Mouse (Mus musculus): ENCODE measurements around the gene Igsf9.

Gene Igsf9

DNA sequence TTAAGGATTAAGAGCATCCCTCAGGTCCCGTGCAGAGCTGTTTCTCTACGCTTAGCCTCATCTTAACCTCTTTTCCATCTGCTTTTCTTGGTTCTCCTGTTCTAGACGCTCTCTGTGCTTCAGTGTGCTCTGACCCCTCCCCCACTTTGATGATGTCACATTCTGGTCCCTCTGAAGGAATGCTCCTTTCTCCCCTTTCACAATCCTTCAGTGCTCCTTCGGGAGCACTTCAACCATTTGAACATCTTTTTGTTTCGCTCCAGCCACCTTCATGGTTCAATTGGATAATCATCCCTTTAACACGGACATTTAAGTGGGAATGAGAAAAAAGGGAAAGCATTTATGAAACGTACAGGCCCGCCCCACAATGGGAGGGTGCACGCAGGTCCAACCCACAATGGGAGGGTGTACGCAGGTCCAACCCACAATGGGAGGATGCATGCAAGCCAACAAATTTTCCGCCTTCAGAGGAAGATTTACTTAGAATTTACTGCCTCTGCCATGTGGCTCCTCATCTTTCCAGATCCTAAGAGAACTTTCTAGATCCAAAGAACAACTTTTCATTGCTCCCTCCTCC lies 13.2 kb upstream of the Igsf9 start:
- DNase-seq (ENCODE audit: low read depth, low spot score), result no peak

GRCm38 (mm10) chr1:172469373-172469772 lies 12.2 kb upstream of the Igsf9 start:
- DNase-seq (ENCODE audit: low read depth, low spot score), result no peak

GRCm38 (mm10) chr1:172469810-172470448 lies 11.7 kb upstream of the Igsf9 start:
- DNase-seq (ENCODE audit: low read depth, low spot score), result no peak

DNA sequence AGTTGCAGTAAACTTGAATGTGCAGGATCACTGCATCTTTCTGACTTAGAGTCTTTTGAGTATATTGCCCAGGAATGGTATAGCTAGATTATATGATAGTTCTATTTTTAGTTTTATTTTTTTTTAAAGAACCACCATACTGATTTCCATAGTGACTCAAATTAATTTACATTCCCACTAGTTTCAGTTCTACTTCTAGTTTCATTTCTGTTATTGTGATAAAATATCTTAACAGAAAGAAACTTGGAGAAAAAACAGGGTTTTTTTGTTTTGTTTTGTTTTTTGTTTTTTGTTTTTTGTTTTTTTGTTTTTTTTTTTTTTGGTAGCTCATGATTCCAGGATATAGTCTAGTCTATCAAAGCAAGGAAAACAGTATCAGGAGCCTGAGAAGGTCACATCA lies 8.7 kb upstream of the Igsf9 start:
- no peak for DNase-seq (ENCODE audit: low read depth, low spot score)

- DNase-seq (ENCODE audit: low read depth, low spot score), result no peak
Measured at GRCm38 (mm10) chr1:172474196-172474595, 7.4 kb upstream of the Igsf9 start.

DNA sequence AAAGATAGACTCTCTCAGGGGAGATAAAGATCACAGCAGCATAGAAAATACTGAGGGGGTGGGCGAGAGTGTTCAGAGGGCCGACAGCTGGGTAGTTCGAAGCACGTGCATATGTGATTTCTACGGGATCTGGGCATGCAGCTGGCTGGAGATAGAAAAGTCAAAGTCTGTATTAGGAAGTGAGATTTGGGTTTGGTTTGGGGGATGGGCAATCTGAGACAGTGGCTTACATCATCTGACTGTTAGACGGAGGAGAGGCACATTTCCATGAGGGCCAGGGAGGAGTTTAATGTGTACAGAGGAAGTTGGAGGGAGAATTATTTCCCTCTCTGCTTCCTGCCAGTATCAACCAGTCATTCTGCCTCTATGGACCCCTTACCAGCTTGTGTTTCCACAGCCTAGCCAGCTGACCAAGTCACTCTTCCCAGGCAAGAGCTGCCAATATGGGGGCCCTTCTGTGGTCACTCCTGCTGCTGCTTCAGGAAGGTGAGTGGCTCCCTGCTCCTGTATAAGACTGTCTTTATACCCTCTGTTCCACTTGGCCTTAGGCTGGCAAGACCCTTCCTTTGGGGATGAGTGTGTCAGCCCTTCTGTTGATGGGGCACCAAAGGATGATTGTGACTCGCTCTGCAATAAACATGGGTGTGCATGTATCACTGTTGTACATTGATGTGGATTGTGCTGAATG lies 6.4 kb upstream of the Igsf9 start, which contains the start of gene Slamf9:
Gene Slamf9 (plus strand): TSS at position 305 of the 688 bp plus-strand sequence.
- no peak for DNase-seq (ENCODE audit: low read depth, low spot score)

- no peak for DNase-seq (ENCODE audit: low read depth, low spot score)
Measured at GRCm38 (mm10) chr1:172478020-172478419, 3.6 kb upstream of the Igsf9 start.

DNA sequence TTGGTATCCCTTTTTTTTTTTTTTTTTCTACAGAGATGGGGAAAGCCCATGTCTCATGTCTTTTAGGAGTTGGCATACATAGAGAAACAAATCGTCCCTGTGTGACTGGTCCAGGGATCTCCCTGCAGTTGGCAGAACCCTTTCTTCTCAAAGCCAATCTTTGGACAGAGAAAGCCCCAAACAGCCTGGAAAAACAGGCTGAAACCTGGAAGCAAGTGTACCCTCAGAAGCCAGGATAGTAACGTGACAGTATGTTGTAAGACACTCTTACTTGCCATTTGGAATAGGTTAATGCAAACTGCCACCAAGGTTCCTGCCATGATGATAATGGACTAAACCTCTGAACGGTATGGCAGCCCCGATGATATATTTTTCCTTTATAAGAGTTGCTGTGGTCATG lies 1.2 kb upstream of the Igsf9 start:
- no peak for DNase-seq (ENCODE audit: low read depth, low spot score)

- no peak for DNase-seq (ENCODE audit: low read depth, low spot score)
Measured at GRCm38 (mm10) chr1:172481111-172481510, 477 bp upstream of the Igsf9 start.

DNA sequence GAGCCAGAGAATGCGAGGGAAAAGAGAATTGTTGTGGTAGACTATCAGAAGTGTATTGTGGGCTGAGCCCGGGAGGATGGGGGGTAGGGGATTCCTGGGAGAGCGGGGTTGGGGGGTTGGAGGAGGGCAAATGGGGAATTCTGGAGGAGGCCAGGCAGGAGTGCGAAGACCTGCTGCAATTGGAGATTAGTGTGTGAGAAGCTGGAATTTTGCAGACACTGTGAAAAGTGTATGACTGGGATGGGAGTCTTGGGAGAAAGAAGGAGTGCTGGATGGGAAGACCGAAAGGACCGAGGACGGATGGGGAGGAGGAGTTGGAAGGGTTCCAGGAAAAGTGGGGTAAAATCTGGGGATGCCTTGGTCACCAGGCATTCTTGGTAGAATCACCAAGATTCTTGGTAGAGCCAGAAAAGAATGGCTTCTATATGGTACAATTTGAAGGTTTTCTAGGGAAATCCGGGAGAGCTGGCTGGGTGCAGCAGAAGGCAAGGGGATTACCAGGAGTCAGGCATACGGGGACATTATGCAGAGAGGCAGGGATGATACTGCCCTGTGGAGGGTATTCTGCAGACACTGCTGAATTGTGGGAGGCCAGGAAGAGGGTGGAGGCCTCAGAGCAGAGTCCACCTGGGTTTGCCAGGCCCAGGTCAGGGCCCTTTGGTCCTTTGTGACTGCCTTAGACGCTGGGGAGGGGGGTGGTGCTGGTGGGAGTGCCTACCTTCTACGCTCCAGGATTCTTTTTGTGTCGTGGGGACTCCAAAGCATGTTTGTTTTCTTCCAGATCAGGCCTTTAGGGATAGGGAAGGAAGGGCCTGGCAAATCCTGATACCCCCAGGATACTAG lies 1.2 kb downstream of the Igsf9 start:
- DNase-seq (ENCODE audit: low read depth, low spot score), result no peak

GRCm38 (mm10) chr1:172483361-172483660 lies 1.7 kb downstream of the Igsf9 start:
- no peak for DNase-seq (ENCODE audit: low read depth, low spot score)

- DNase-seq (ENCODE audit: low read depth, low spot score), result no peak
Measured at GRCm38 (mm10) chr1:172484236-172484635, 2.6 kb downstream of the Igsf9 start.

- DNase-seq (ENCODE audit: low read depth, low spot score), result no peak
Measured at GRCm38 (mm10) chr1:172484671-172485070, 3.1 kb downstream of the Igsf9 start.

- no peak for DNase-seq (ENCODE audit: low read depth, low spot score)
Measured at GRCm38 (mm10) chr1:172485821-172486220, 4.2 kb downstream of the Igsf9 start.

DNA sequence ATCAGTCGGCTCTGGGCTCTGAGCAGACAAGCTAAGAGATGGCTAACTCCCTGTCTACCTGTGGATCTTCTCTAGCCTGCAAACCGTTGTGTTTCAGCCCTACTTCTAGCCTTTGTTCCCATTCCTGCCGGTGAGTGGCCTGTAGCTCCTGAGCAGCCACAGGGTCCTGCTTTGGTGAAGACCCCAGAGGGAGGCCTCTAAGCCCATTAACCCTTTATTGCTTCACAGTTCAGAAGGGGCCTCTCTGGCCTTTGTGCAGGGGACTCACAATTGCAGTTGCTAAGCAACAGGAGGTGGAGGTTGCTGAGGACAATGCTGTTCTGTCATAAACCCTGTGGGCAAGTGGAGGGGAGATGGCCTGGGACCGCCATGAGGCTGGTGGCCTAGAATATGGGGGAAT lies 4.6 kb downstream of the Igsf9 start:
- no peak for DNase-seq (ENCODE audit: low read depth, low spot score)

- no peak for DNase-seq (ENCODE audit: low read depth, low spot score)
Measured at GRCm38 (mm10) chr1:172486651-172487050, 5.1 kb downstream of the Igsf9 start.

DNA sequence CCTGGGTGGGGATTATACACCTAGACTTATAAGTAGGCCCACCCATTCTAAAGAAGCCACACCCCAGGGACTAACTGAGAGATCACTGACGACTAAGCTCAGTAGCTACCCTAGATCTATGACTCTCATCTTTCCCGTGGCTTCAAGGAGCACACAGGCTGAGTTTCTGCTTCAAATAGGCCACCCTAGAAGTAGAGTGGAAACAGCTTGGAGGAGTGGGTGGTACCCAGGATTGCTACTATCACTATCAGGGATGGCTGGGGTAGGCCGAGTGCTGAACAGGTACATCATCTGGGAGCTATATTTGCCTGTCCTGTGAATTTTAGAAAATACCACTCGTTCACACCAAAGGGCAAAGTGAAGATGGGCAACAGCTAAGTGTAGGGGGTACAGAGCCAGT lies 6.3 kb downstream of the Igsf9 start:
- no peak for DNase-seq (ENCODE audit: low read depth, low spot score)

GRCm38 (mm10) chr1:172488831-172489230 lies 7.2 kb downstream of the Igsf9 start:
- no peak for DNase-seq (ENCODE audit: low read depth, low spot score)

DNA sequence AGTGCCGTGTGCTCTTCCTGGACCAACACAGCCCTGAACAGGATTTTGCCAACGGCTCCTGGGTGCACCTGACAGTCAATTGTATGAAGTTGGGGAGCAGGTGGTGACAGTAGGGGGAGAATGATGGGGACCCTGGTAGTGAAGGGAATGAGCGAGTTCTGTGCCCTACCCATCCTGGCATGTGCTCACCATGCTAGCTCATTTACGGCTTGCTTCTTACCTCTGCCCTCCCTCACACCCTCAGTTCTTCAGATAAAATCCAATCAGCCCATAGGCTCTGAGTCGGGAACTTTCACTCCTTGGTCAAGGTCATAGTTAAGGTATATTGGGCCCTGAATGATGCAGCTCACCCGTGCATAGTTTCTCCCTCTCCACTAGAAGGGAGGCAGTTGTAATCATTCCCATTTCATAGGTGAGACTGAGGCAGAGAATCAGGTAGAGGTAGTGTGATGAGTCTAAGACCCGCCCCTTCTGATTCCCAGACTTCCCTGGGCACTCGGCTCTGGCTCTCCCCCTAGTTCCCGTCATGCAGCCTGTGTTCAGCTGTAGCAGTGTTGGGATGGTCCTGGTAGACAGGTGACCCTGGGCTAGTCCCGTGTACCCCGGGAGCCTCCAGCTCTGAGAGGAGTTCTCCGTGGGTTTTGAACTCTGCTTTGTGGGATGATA lies 8.1 kb downstream of the Igsf9 start:
- DNase-seq (ENCODE audit: low read depth, low spot score), result no peak

DNA sequence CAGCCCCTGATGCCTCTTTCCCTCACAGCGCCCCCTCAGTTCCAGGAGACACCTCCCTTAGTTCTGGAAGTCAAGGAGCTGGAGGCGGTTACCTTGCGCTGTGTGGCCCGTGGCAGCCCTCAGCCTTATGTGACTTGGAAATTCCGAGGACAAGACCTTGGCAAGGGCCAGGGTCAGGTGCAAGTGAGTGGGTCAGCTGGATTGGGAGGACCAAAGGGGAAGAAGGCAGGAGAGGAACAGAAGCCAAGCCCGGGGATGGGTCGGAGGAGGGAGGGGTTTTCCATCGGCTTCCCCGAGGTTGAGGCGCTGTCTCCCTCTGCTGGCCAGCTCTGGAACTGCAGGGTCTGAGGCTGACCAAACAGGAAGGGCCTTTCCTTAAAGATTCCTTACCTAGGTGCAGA lies 8.7 kb downstream of the Igsf9 start:
- DNase-seq (ENCODE audit: low read depth, low spot score), result peak; percentile 85

DNA sequence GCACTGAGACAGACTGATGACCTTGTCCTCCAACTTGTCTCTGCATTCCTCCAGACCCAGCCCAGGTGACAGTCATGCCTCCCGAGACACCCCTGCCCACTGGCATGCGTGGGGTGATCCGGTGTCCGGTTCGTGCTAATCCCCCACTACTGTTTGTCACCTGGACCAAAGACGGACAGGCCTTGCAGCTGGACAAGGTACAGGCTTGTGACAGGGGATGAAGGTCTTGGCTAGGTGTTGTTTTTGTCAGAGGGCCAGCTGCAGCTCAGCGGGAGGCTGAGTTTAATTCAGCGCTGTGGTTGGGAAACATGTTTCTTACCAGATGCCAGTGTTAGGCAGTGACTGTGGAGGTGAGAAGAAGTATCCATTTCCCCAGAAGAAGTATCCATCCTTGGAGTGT lies 10.5 kb downstream of the Igsf9 start:
- DNase-seq (ENCODE audit: low read depth, low spot score), result no peak

- DNase-seq (ENCODE audit: low read depth, low spot score), result no peak
Measured at GRCm38 (mm10) chr1:172493516-172493915, 11.9 kb downstream of the Igsf9 start.

Data from mesoderm, embryonic 11.5 days (tissue).